Mouse (Mus musculus): Measurements from ENCODE around the gene Mrap. TPM values are rescaled to one million over a fixed set of nuclear protein-coding genes. Genes with fewer than 3 reads are reported as not detected.

Gene Mrap
- polyA plus RNA-seq, 1 experiment from 2014 or later = 0.22 TPM

DNA sequence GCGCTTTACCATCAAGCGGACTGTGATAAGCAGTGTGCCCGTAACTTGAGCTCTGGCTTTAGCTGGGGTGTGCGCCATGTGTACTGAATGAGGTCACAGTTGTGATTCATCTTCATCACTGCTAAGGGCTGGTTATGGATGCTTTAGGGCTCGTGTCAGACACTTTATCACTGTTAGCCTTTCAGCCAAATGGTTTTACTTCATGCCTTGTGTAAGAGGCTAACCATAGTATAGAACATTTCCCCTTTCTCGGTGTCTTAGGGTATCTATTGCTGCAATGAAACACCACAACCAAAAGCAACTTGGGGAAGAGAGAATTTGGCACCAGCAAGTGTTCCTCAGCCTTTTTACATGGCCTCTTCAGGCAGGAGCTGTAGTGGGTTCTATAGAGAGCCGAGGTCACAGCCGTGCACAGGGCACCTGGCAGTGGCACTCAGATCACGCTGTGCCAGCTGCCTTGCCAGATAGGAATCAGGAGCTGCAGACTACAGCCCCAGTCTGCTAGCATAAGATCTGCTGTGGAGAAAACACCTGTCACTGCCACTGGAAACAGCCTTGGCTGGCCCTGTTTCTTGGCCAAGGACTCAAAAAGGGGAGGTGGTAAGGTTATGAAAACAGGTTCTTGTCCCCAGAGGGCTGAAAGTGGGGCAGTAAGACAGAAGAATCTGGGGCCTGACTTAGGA is 27.3 kb downstream of the Mrap start:
- Histone ChIP-seq H3K4me1 (0 out of 2 replicates have a peak, but pooled peaks cover 3% of the 10 kb centered on the region), H3K4me2 (replicated peaks) (no peak overlapping the region), H3K9me3 (replicated peaks) (no peaks in the 10 kb centered on the region), H3K27ac (no peak overlapping the region), H3K27me3 (no peaks in the 10 kb centered on the region), H3K36me3 (peaks cover 86% of the 10 kb centered on the region), H3K4me3 (no peak overlapping the region), H3K9ac (no peak overlapping the region)
- WGBS = 91% methylated on average over 9 of the region's 9 CpGs
- no peak for ATAC-seq (ENCODE audit: low FRiP score)

DNA sequence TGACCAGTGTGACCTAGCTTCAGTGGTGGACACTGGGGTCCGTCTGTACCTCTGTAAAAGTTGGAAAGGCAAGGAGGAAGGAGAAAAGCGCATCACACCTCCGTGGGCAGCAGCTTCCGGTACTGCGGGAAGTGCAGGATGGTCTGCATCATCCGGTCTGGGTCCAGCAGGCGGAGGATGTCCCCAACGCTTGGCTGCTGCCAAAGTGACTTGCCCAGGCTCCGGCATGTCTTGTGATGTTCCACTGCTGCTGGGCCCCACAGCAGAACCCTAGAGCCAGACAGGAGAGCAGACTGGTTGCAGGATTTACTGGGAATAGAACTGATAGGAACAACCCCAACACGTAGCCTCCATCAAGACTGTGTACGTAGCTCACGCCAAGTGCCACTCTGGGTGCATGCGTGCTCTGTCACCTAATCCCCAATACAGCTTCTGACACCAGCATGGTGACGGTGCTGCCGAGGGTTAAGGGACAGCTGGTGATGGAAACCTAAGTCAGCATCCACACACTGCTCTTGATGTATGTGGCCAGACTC is 29.0 kb downstream of the Mrap start:
- Histone ChIP-seq H3K4me1 (no peaks in the 10 kb centered on the region), H3K4me2 (replicated peaks) (no peak overlapping the region), H3K27ac (no peak overlapping the region), H3K36me3 (peaks cover 86% of the 10 kb centered on the region), H3K9ac (no peak overlapping the region), H3K4me3 (no peak overlapping the region), H3K27me3 (no peaks in the 10 kb centered on the region), H3K9me3 (replicated peaks) (no peaks in the 10 kb centered on the region)
- 95% methylated on average over 15 of the region's 15 CpGs for WGBS
- no peak for ATAC-seq (ENCODE audit: low FRiP score)

DNA sequence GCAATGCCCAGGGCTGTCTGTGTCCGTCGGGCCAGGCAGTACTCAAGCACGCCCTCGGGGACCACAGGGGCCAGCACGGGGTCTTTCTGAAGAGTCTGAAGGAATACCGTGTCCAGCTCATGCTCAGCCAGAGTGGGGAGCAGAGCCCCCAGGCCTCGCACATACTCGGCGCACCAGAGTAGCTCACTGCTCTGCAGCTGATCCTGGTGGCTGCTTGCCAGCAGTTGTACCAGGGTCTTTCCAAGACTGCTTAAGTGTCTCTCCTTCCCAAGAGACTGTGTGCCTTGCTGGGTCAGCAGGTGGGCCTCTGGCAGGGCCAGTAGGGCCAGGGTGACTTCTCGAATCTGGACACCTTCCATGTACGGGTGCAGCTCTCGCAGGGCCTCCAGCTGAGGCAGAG is 36.2 kb downstream of the Mrap start:
- Histone ChIP-seq H3K27ac (no peak overlapping the region), H3K9ac (no peak overlapping the region), H3K4me1 (no peaks in the 10 kb centered on the region), H3K9me3 (replicated peaks) (no peaks in the 10 kb centered on the region), H3K4me3 (no peak overlapping the region), H3K36me3 (peaks cover 93% of the 10 kb centered on the region), H3K27me3 (no peaks in the 10 kb centered on the region), H3K4me2 (replicated peaks) (no peak overlapping the region)
- 96% methylated on average over 12 of the region's 12 CpGs for WGBS
- no peak for ATAC-seq (ENCODE audit: low FRiP score)

DNA sequence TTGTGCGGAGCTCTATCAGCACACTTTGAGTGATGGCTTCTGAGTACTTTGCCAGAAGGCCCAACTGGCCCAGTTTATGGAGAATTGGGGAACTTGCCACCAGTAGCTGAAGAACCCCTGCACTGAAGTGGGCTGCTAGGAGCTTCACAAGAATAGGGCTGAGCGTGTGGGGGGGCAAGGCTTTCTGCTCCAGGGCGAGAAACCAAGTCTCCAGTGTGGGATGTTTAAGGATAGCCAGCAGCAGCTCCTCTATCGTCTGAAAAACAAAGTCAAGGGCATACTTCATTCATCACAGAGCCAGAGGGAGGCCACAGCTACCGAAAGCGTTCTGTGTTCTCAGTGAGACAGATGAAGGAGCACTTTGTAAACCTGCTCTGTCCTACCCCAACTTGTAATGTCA is 36.6 kb downstream of the Mrap start:
- H3K9ac ChIP-seq = no peak overlapping the region
- 85% methylated on average over 6 of the region's 6 CpGs for WGBS
- H3K4me3 ChIP-seq = no peak overlapping the region

DNA sequence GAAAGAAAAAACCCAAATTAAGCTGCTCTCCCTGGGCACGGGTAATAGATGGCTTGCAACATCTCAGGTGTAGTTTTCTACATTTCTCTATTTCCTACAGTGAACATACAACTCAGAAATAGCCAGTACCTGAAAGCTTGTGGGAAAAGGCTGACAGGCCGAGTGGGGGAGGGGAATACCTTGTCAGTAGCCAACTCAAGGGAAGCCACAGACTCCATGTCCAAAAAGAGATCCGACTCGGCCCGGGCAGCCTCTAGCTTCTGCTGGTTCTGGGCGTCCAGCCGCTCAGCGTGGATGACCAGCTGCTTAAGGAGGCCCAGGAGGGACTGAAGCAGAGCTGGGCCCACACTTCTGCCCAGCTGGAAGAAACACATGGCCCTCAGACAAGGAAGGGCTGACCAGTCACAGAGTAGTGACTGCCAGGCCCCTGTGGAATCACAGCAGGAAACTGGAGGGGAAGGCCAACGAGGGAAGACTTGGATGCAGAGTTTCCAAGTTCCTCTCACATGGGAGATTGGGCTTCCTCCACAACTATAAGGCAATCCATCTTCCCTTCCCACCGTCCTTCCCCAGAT is 38.0 kb downstream of the Mrap start:
- Histone ChIP-seq H3K4me2 (replicated peaks) (no peak overlapping the region), H3K27ac (no peak overlapping the region), H3K27me3 (no peaks in the 10 kb centered on the region), H3K4me3 (no peak overlapping the region), H3K4me1 (no peaks in the 10 kb centered on the region), H3K9me3 (replicated peaks) (no peaks in the 10 kb centered on the region), H3K9ac (no peak overlapping the region), H3K36me3 (peaks cover 94% of the 10 kb centered on the region)
- 83% methylated on average over 10 of the region's 10 CpGs for WGBS
- ATAC-seq (ENCODE audit: low FRiP score) = no peak

More for the DNA sequence above, 36.6 kb downstream of the Mrap start:
- Histone ChIP-seq H3K4me2 (replicated peaks) (no peak overlapping the region), H3K9me3 (replicated peaks) (no peaks in the 10 kb centered on the region), H3K27me3 (no peaks in the 10 kb centered on the region), H3K4me1 (no peaks in the 10 kb centered on the region), H3K36me3 (peaks cover 93% of the 10 kb centered on the region), H3K27ac (no peak overlapping the region)
- ATAC-seq (ENCODE audit: low FRiP score) = no peak

DNA sequence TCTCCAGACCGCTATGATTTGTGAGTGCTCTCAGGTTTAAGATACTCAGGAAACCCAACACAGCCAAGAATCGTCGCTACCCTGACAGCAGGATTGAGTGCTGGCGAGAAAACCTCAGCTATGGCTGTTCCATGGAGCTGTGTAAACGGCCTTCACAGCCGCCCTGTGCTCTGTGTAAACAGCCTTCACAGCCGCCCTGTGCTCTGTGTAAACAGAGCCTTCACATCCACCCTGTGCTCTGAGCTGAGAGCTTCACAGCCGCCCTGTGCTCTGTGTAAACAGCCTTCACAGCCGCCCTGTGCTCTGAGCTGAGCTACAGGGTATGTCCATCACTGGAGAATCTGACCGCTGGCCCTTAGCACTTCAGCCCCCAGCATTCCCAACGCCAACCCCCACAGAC is 41.8 kb downstream of the Mrap start:
- no peak overlapping the region for H3K9ac ChIP-seq
- no peaks in the 10 kb centered on the region for H3K9me3 ChIP-seq (replicated peaks)
- H3K27ac ChIP-seq = no peak overlapping the region
- no peak overlapping the region for H3K4me3 ChIP-seq
- ATAC-seq (ENCODE audit: low FRiP score) = no peak
- peaks cover 88% of the 10 kb centered on the region for H3K36me3 ChIP-seq
- no peak overlapping the region for H3K4me2 ChIP-seq (replicated peaks)
- H3K27me3 ChIP-seq = no peaks in the 10 kb centered on the region
- no peaks in the 10 kb centered on the region for H3K4me1 ChIP-seq
- WGBS = 79% methylated on average over 11 of the region's 11 CpGs

DNA sequence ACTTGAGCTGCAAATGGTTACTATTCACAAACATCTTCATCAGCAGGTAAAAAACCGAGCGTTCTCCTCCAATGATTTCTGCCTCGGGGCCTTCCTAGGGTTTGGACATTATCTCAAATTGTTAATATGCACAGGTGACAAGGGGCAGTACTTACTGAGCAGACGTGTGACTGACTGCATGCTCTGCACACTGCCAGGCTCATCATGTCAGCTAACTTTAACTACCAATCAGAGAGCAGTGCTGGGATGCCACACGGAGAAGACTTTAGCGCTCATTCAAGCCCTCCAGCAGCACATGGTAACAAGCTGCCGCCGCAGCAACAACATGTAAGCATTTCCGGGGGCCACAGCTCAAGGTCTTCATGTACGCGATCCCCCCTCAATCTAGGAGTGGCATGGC is 45.3 kb downstream of the Mrap start:
- no peak overlapping the region for H3K9ac ChIP-seq
- H3K4me1 ChIP-seq = no peaks in the 10 kb centered on the region
- H3K27ac ChIP-seq = no peak overlapping the region
- 94% methylated on average over 11 of the region's 11 CpGs for WGBS
- H3K4me3 ChIP-seq = no peak overlapping the region
- no peak for ATAC-seq (ENCODE audit: low FRiP score)
- no peaks in the 10 kb centered on the region for H3K9me3 ChIP-seq (replicated peaks)
- no peaks in the 10 kb centered on the region for H3K27me3 ChIP-seq
- H3K36me3 ChIP-seq = peaks cover 92% of the 10 kb centered on the region
- no peak overlapping the region for H3K4me2 ChIP-seq (replicated peaks)

DNA sequence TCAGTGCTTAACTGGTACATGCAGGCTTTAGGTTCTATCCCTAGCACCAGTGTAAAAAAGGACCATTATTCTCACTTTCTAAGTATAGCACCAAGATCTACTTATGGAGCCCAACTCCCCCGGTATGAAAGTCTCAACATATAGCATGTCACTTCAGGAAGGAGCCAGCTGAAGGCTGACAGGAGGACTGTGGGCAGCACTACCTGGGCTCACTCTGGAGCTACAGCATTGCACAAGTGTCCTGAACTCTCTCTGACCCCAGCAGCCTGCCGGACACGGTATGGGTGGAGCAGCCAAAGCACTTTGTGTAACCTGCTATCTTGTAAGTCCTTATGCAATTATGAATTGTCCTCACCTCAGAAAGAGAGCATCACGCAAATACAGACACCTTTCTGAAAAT is 47.2 kb downstream of the Mrap start:
- no peak overlapping the region for H3K4me2 ChIP-seq (replicated peaks)
- no peaks in the 10 kb centered on the region for H3K9me3 ChIP-seq (replicated peaks)
- H3K4me1 ChIP-seq = no peaks in the 10 kb centered on the region
- no peak overlapping the region for H3K4me3 ChIP-seq
- ATAC-seq (ENCODE audit: low FRiP score) = no peak
- no peaks in the 10 kb centered on the region for H3K27me3 ChIP-seq
- peaks cover 92% of the 10 kb centered on the region for H3K36me3 ChIP-seq
- 91% methylated on average over 4 of the region's 4 CpGs for WGBS
- H3K9ac ChIP-seq = no peak overlapping the region
- no peak overlapping the region for H3K27ac ChIP-seq

DNA sequence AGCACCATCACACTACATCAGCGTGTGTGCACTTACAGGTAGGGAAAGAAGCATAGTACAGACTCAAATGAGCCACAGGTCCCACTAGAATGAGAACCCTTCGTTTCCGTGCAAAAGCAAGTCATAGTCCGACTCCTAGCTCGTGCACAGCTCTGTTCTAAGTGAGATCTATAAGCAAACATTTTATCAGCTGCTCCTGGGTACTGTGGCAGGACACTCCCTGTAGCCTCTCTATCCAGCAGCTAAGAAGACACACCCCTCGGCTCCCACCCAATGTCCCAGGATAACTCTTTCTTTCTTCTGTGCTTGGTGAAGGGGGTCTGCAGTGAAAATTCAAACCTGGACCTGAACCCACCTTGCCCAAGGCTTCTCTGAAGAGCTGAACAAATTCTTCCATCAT is 50.6 kb downstream of the Mrap start:
- no peak overlapping the region for H3K9ac ChIP-seq
- no peaks in the 10 kb centered on the region for H3K4me1 ChIP-seq
- H3K27ac ChIP-seq = no peak overlapping the region
- H3K36me3 ChIP-seq = peaks cover 97% of the 10 kb centered on the region
- no peak for ATAC-seq (ENCODE audit: low FRiP score)
- no peak overlapping the region for H3K4me2 ChIP-seq (replicated peaks)
- WGBS = 91% methylated on average over 6 of the region's 6 CpGs
- no peaks in the 10 kb centered on the region for H3K9me3 ChIP-seq (replicated peaks)
- no peaks in the 10 kb centered on the region for H3K27me3 ChIP-seq
- no peak overlapping the region for H3K4me3 ChIP-seq

DNA sequence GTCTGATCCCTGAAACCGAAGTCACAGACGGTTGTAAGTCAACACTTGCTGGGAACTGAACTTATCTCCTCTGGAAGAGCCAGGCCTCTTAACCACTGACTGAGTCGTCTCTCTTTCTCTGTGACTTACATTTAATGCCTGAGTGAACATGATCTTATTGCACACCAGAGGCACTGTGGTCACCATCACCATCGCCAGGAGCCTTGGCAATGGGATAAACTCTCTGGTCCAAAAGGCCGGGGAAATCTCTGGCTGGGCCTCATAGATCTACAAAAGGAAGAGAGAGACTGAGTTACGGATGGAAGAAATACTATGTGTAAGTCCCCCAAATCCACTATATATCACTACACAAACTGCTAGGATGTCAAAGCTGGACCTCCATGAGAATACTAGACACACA is 52.9 kb downstream of the Mrap start:
- Histone ChIP-seq H3K36me3 (peaks cover 93% of the 10 kb centered on the region), H3K9ac (no peak overlapping the region), H3K27ac (no peak overlapping the region), H3K27me3 (no peaks in the 10 kb centered on the region), H3K4me3 (no peak overlapping the region), H3K4me2 (replicated peaks) (no peak overlapping the region), H3K9me3 (replicated peaks) (no peaks in the 10 kb centered on the region), H3K4me1 (no peaks in the 10 kb centered on the region)
- no peak for ATAC-seq (ENCODE audit: low FRiP score)
- 97% methylated on average over 6 of the region's 6 CpGs for WGBS

DNA sequence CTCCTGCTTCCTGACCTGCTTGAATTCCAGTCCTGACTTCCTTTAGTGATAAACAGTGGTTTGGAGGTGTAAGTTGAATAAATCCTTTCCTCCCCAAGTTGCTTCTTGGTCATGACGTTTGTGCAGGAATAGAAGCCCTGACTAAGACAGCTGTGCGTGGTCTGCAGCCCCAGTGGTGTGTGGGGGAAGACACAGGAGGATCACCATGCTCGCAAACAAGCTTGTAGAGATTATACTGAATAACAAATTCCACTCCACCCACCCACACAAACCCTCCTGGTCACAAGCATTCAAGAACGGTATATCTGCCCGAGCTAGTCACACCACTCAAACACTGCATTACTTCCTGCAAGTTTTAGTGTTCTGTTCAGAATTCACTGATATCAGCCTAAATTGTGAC is 54.1 kb downstream of the Mrap start:
- H3K9me3 ChIP-seq (replicated peaks) = no peaks in the 10 kb centered on the region
- no peak for ATAC-seq (ENCODE audit: low FRiP score)
- no peak overlapping the region for H3K4me2 ChIP-seq (replicated peaks)
- no peak overlapping the region for H3K27ac ChIP-seq
- no peaks in the 10 kb centered on the region for H3K27me3 ChIP-seq
- WGBS = 90% methylated on average over 5 of the region's 5 CpGs
- H3K4me1 ChIP-seq = no peaks in the 10 kb centered on the region
- H3K36me3 ChIP-seq = peaks cover 92% of the 10 kb centered on the region
- H3K9ac ChIP-seq = no peak overlapping the region
- no peak overlapping the region for H3K4me3 ChIP-seq

DNA sequence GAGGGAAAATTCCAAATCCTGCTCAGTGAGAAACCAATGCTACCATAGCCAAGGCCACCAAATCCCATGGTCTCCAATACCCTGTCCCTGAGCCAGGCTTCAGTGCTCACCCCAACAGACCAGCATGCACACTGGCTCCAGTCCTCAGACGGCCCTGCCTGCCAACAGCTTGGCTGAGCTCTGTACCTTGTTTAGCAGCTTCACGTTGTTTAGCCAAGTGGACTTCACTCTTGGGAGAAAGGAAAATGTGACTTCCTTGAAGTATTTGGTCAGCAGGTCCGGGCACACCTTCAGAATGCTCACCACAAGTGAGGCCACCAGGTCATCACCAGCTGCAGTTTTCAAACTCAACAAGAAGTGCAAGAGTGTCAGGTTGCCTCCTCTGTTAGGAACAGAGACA is 54.5 kb downstream of the Mrap start:
- no peak overlapping the region for H3K4me3 ChIP-seq
- no peak overlapping the region for H3K27ac ChIP-seq
- H3K9ac ChIP-seq = no peak overlapping the region
- H3K27me3 ChIP-seq = no peaks in the 10 kb centered on the region
- WGBS = 87% methylated on average over 3 of the region's 3 CpGs
- peaks cover 91% of the 10 kb centered on the region for H3K36me3 ChIP-seq
- no peaks in the 10 kb centered on the region for H3K9me3 ChIP-seq (replicated peaks)
- H3K4me1 ChIP-seq = no peaks in the 10 kb centered on the region
- H3K4me2 ChIP-seq (replicated peaks) = no peak overlapping the region
- ATAC-seq (ENCODE audit: low FRiP score) = no peak

DNA sequence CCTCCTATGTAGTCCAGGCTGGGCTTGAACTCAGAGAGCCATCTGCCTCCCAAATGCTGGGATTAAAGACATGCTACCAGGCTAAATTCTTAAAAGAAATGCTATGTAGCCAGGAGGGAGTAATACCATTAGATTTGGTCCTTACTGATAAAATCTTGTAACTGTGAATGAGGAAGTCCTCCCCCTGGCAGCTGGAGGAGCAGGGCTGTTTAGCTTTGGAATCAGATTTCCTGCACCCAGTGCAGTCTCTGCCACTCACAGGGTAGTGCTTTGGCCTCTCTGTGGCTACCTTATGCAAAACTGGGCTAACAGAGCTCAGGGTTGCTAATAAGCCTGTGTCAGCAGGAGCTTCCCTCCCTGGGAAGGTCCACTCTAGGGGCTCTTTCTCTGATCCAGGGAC is 56.7 kb downstream of the Mrap start:
- Histone ChIP-seq H3K27ac (no peak overlapping the region), H3K4me1 (no peaks in the 10 kb centered on the region), H3K27me3 (no peaks in the 10 kb centered on the region), H3K9me3 (replicated peaks) (no peaks in the 10 kb centered on the region), H3K9ac (no peak overlapping the region), H3K4me2 (replicated peaks) (no peak overlapping the region), H3K4me3 (no peak overlapping the region), H3K36me3 (peaks cover 88% of the 10 kb centered on the region)
- no peak for ATAC-seq (ENCODE audit: low FRiP score)

Data from hindbrain, embryonic 12.5 days (tissue).